Mouse (Mus musculus): ENCODE measurements around the gene Fam110c. TPM values are rescaled to one million over a fixed set of nuclear protein-coding genes. Genes with fewer than 3 reads are reported as not detected.
A peak's percentile ranks its signal among the peaks of the same experiment; 100 is the strongest.
"Not testable (repeated sequence)": the region's sequence is repeated elsewhere in the genome, so short reads cannot be mapped to it uniquely, and the experiment has no call there.

Gene Fam110c
- 0.07 and 0.08 TPM in 2 replicates for polyA plus RNA-seq (2016; fragmentation: Nextera tagmentation; extraction: Ambion mirVana)

DNA sequence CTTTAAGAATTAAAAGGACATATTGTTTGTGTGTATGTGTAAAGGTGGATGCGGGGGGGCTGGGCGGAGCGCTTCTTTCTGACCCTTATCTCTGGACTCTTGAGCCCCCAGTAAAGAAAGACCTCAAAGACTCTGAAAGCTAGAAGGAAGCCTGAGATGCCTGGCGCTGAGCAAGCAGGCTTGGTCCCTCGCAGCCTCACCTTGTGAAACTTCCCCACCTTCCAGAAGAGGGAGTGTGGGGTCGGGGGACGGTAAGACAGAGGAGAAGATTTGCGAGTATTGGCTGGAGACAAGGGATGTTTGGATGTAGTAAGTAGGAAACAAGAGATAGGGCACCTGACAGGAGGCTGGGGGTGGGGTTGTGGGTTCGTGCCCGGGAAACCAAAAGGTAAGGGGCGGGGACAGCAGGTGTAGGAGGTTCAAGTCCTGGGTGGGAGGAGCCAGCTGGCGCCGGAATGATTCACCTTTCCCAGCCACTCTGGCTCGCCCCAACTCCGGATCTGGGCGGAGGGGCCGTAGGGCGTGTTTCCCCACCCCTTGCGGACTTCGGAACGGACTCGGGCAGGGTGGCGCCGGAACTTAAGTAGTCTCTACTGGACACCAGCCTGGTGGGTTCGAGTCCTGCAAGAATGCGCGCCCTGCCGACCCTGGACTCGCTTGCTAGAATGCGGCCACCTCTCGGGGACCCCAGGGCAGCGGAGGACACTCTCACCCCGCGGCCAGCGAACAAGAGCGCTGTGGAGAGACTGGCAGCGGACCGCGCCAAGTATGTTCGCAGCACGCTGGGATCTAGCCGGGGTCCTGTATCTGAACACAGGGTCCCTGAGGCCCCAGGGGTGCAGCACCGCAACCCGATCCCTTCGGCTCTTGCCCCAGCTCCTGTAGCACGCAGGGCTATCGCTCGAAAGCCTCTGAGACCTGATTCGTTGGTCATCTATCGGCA, at the start of gene Fam110c:
TSS of gene Fam110c (plus strand) at position 450 of the 943 bp plus-strand sequence.
- Histone ChIP-seq H3K27ac (replicated peaks) (no peak within 1 kb of the TSS), H3K27me3 (peaks cover 48% of the 10 kb centered on the region)

DNA sequence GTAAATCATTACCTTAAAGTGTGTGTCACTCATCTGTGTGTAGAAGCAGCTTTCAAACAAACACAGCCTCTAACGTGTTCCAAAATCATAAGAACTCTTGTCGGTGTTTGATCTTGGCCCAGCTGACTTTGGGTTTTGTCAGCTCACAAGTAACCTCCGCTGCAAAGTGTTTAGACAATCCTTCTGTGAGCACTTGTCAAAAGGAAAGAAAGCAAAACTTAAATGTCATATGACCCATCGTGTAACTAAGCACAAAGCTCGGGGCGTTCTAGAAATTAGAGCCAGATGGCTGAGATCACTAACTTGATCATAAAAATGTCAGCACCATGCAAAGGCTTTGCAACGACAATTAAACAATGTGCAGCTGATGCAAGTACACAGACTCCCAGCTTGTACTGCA, 47.2 kb upstream of the Fam110c start:
- no peaks in the 10 kb centered on the region for H3K36me3 ChIP-seq
- H3K27ac ChIP-seq (replicated peaks) = no peak overlapping the region
- H3K9ac ChIP-seq (replicated peaks) = no peak overlapping the region
- no peak overlapping the region for H3K4me2 ChIP-seq (replicated peaks)
- no peaks in the 10 kb centered on the region for H3K4me1 ChIP-seq
- no peaks in the 10 kb centered on the region for H3K27me3 ChIP-seq
- H3K9me3 ChIP-seq = peaks cover 4% of the 10 kb centered on the region; the same call in 1 of the 2 replicates
- 75% methylated on average over 7 of the region's 7 CpGs for WGBS
- no peak for ATAC-seq (ENCODE audit: low FRiP score, low read depth)
- H3K4me3 ChIP-seq = no peak overlapping the region

More for the DNA sequence above, at the start of gene Fam110c:
- Histone ChIP-seq H3K4me1 (peaks cover 17% of the 10 kb centered on the region), H3K9me3 (no peaks in the 10 kb centered on the region), H3K4me2 (replicated peaks) (peak within 1 kb of the TSS; percentile 82), H3K4me3 (peak within 1 kb of the TSS; percentile 47), H3K36me3 (no peaks in the 10 kb centered on the region), H3K9ac (replicated peaks) (peak within 1 kb of the TSS; percentile 43; the same call in 1 of the 2 replicates)
- WGBS = 2% methylated on average over 50 of the region's 50 CpGs
- peak; percentile 67; the same call in 1 of the 2 replicates for ATAC-seq (ENCODE audit: low FRiP score, low read depth)

DNA sequence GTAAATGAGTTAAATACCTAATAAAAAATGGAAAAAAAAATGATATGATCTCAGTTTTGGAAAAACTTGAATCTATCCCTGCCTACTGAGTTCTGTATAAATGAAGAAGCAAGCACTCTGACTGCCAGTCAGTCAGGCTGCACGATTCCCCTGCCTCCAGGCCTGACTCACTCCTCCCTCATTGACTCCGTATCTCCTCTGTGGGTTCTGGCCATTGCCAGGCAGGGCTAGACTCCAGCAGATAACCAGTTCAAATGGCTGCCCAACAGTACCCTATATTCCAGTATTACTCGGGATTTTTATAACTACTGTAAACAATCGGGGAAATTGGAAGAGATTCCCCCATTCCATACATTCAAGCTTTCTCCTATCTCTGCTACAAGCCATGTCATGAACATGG, 21.6 kb upstream of the Fam110c start:
- ATAC-seq (ENCODE audit: low FRiP score, low read depth) = no peak
- Histone ChIP-seq H3K9ac (replicated peaks) (no peak overlapping the region), H3K27me3 (no peaks in the 10 kb centered on the region), H3K9me3 (no peaks in the 10 kb centered on the region), H3K4me2 (replicated peaks) (no peak overlapping the region), H3K27ac (replicated peaks) (no peak overlapping the region), H3K36me3 (no peaks in the 10 kb centered on the region), H3K4me3 (no peak overlapping the region), H3K4me1 (no peaks in the 10 kb centered on the region)
- WGBS = 86% methylated on average over 4 of the region's 4 CpGs

DNA sequence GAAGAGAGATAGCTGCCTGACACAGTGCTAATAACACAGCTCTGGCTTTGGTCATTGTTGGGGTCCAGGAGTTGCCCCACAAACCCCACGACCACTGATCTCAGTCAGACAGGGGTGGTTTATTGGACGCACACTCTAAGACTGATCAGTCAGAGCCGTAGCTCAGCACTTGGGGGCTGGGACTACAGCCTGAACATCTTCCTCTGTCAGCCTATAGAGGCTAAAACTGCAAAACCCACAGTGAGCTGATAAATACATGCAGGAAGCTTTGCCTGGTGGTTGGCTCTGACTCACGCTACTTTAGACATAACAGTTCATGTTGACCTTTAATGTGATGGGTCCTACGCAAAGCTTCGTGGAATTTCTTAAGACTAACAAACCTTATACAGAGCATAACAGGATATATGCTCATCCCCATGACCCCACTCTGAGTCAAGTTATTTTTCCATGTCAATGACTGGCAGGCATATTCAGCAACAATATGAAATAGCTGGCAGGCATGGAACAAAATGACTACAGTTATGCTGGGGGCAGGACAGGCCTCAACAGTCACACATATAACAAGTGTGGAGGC, 17.3 kb upstream of the Fam110c start:
- Histone ChIP-seq H3K9me3 (no peaks in the 10 kb centered on the region), H3K36me3 (no peaks in the 10 kb centered on the region), H3K9ac (replicated peaks) (no peak overlapping the region), H3K27me3 (no peaks in the 10 kb centered on the region), H3K27ac (replicated peaks) (no peak overlapping the region), H3K4me1 (no peaks in the 10 kb centered on the region), H3K4me2 (replicated peaks) (no peak overlapping the region), H3K4me3 (no peak overlapping the region)
- no peak for ATAC-seq (ENCODE audit: low FRiP score, low read depth)
- WGBS = 80% methylated on average over 6 of the region's 6 CpGs

DNA sequence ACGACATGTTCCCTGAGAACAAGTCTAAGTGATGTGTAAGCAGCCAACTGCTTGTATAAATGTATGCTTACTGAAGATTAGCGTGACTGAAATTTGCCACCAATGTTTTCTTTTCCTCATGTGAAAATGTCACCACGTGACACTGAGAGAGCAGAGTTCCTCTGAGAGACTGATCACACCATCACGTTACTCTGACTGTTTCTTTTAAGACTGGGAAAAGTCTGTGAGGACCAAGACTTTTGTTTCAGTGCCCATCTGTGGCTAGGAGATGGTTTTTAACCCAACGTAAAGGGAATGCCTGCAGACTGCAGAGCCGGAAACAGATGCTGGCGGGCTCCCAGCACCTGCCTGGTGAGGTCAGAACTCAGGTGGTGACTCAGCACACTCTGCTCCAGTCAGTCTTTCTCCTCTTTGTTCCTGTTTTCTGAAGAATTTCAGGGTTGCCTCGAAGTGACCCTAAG, 14.2 kb upstream of the Fam110c start:
- Histone ChIP-seq H3K4me2 (replicated peaks) (no peak overlapping the region), H3K4me3 (no peak overlapping the region), H3K27ac (replicated peaks) (no peak overlapping the region), H3K9ac (replicated peaks) (no peak overlapping the region), H3K27me3 (no peaks in the 10 kb centered on the region), H3K9me3 (no peaks in the 10 kb centered on the region), H3K4me1 (no peaks in the 10 kb centered on the region), H3K36me3 (no peaks in the 10 kb centered on the region)
- no peak for ATAC-seq (ENCODE audit: low FRiP score, low read depth)
- WGBS = 70% methylated on average over 8 of the region's 8 CpGs

DNA sequence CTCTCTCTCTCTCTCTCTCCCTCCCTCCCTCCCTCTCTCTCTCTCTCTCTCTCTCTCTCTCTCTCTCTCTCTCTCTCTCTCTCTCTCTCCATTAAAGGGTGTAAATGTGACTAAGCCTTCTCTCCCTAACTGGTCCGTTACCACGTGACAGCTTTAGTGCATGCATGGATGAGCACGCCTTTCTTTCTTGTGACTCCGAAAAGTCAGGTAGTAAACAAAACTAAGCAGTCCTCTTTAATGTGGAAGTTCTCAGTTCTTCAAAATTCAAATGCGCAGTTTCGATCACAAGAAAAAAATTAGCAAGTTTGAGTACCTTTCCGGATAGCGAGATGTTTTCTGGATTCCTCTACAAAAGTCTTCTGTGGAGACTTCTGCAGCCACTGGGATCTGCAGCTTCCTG, 13.4 kb upstream of the Fam110c start:
- Histone ChIP-seq H3K4me1 (no peaks in the 10 kb centered on the region), H3K4me2 (replicated peaks) (no peak overlapping the region), H3K36me3 (no peaks in the 10 kb centered on the region), H3K27me3 (no peaks in the 10 kb centered on the region), H3K4me3 (no peak overlapping the region), H3K27ac (replicated peaks) (no peak overlapping the region), H3K9ac (replicated peaks) (no peak overlapping the region), H3K9me3 (no peaks in the 10 kb centered on the region)
- no peak for ATAC-seq (ENCODE audit: low FRiP score, low read depth)
- 60% methylated on average over 8 of the region's 8 CpGs for WGBS

DNA sequence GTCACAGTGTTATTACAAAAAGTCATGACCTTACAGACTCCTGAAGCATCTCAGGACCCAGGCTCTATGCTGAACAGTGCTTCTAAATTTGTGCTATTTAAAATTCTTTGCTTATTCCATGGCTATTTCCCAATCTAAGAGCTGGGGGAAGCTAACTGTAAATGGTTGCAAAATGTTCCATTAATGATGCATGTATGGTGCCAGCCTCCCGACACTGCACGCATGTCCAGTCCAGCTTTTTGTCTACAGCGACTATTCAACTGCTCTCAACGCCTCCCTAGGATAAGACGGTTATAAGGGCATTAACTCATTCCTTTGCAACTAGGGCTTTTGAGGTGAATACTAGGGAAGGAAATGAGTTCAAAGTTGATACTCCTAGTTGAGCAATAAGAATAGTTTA, 2.4 kb upstream of the Fam110c start:
- Histone ChIP-seq H3K27ac (replicated peaks) (no peak overlapping the region), H3K4me2 (replicated peaks) (no peak overlapping the region), H3K9ac (replicated peaks) (no peak overlapping the region), H3K4me3 (no peak overlapping the region), H3K9me3 (no peaks in the 10 kb centered on the region), H3K4me1 (peaks cover 17% of the 10 kb centered on the region), H3K36me3 (no peaks in the 10 kb centered on the region), H3K27me3 (peaks cover 38% of the 10 kb centered on the region)
- no peak for ATAC-seq (ENCODE audit: low FRiP score, low read depth)
- WGBS = 77% methylated on average over 5 of the region's 5 CpGs

DNA sequence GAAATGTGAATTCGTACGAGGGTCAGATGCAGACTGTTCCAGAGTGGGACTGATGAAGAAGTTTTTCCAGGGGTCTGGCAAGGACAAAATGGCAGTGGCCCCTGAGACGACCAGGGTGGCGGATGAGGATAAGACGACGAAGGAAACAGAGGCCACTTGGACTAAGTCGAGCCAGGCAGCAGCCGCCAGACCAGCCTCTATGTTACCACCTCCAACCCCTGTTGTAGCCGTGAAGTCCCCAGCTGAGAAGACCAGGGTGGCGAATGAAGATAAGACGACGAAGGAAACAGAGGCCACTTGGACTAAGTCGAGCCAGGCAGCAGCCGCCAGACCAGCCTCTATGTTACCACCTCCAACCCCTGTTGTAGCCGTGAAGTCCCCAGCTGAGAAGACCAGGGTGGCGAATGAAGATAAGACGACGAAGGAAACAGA, 710 bp downstream of the Fam110c start:
- not testable (repeated sequence) for H3K27ac ChIP-seq (replicated peaks); H3K9me3 ChIP-seq; H3K36me3 ChIP-seq
- Histone ChIP-seq H3K4me1 (peaks cover 17% of the 10 kb centered on the region), H3K4me2 (replicated peaks) (peak overlapping the region; percentile 82), H3K27me3 (peaks cover 48% of the 10 kb centered on the region), H3K9ac (replicated peaks) (peak overlapping the region; percentile 43; the same call in 1 of the 2 replicates), H3K4me3 (peak overlapping the region; percentile 47)
- WGBS = 0% methylated on average over 16 of the region's 18 CpGs
- ATAC-seq (ENCODE audit: low FRiP score, low read depth) = peak; percentile 55

DNA sequence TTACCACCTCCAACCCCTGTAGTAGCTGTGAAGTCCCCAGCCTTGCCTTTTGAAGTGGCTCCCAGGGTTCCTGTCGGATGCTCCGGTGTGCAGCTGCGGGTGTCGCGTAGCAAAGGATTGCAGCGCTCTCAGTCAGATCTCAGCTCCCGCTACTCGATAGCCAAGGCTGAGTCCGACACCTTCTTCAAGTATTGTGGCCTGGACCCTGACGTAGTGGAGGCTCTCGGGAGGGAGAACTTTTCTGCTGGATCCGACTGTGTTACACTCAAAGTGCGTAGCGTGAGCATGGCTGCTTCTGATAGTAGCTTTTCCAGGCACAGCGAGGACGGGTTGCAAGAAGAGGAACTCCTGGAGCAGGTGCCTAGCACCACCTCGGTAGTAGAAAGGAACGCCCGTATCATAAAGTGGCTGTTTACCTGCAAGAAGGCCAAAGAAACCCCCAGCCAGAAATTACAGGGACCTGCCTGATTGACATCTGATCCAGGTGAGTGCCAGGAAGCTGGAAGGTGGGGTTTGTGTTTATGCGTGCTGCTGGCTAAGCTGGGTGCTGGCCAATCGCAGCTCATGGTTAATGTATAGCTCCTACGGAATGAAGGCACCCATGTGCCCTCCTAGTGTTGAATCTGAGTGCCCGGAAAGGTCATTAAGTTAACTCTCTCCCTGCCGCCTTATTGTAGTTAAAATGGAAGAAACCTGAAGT, 1.3 kb downstream of the Fam110c start:
- H3K36me3 ChIP-seq = no peaks in the 10 kb centered on the region
- peak overlapping the region; percentile 39; the same call in 1 of the 2 replicates for H3K9ac ChIP-seq (replicated peaks)
- peak; percentile 44; the same call in 1 of the 2 replicates for ATAC-seq (ENCODE audit: low FRiP score, low read depth)
- H3K4me3 ChIP-seq = peak overlapping the region; percentile 42
- no peak overlapping the region for H3K27ac ChIP-seq (replicated peaks)
- H3K4me1 ChIP-seq = peaks cover 17% of the 10 kb centered on the region
- H3K4me2 ChIP-seq (replicated peaks) = peak overlapping the region; percentile 82
- 4% methylated on average over 24 of the region's 24 CpGs for WGBS
- peaks cover 48% of the 10 kb centered on the region for H3K27me3 ChIP-seq
- no peaks in the 10 kb centered on the region for H3K9me3 ChIP-seq

DNA sequence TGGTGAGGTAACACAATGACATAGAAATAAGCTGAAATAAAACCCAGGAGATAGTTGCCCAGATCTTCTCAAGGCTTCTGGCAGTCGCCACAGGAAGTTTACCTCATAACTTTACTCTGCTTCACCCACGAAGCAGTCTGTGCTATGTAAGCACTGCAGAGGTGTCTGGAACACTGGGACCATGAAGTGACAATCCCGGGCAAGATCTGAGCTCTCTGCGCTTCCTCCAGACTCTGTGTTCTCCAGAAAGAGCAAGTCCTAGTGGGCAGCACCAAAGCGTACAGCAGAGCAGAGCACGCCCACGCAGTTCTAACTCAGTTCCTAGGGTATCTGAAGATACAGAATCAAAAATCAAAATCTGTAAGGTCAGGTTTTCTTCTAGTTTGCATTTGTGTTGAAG, 3.4 kb downstream of the Fam110c start:
- no peaks in the 10 kb centered on the region for H3K9me3 ChIP-seq
- no peak overlapping the region for H3K27ac ChIP-seq (replicated peaks)
- peaks cover 17% of the 10 kb centered on the region for H3K4me1 ChIP-seq
- H3K36me3 ChIP-seq = no peaks in the 10 kb centered on the region
- H3K9ac ChIP-seq (replicated peaks) = no peak overlapping the region
- no peak overlapping the region for H3K4me3 ChIP-seq
- no peak for ATAC-seq (ENCODE audit: low FRiP score, low read depth)
- H3K4me2 ChIP-seq (replicated peaks) = no peak overlapping the region
- 85% methylated on average over 7 of the region's 7 CpGs for WGBS
- peaks cover 45% of the 10 kb centered on the region for H3K27me3 ChIP-seq

DNA sequence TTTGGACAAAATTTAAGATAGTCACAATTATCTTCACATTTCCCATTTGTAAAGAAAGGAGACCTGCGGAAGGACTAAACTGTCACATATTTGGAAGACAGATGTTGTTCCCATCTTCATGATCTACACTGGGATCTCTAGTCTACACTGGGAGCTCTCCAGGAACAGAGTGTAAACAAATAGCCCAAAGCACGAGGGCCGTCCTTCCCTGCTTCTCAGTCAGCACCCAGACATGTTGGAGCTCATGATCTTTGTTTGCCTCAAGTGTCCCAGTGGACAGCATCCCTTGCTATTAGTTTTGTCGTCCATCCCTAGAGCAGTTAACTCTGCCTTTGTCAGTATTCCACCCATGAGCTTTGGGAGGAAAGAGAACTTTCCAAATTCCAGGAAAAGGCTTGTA, 4.4 kb downstream of the Fam110c start:
- WGBS = 62% methylated on average over 4 of the region's 4 CpGs
- H3K27me3 ChIP-seq = peaks cover 35% of the 10 kb centered on the region

More for the DNA sequence above, 4.4 kb downstream of the Fam110c start:
- Histone ChIP-seq H3K4me1 (peaks cover 17% of the 10 kb centered on the region), H3K9ac (replicated peaks) (no peak overlapping the region), H3K36me3 (no peaks in the 10 kb centered on the region), H3K4me3 (no peak overlapping the region), H3K4me2 (replicated peaks) (no peak overlapping the region), H3K27ac (replicated peaks) (no peak overlapping the region), H3K9me3 (no peaks in the 10 kb centered on the region)
- ATAC-seq (ENCODE audit: low FRiP score, low read depth) = no peak

Data from midbrain, embryonic 12.5 days (tissue).